Mouse (Mus musculus): ENCODE measurements around the gene Npas2. TPM values are rescaled to one million over a fixed set of nuclear protein-coding genes. Genes with fewer than 3 reads are reported as not detected.

The Npas2 gene
- polyA plus RNA-seq, 1 experiment from 2014 or later: 1.2 TPM

DNA sequence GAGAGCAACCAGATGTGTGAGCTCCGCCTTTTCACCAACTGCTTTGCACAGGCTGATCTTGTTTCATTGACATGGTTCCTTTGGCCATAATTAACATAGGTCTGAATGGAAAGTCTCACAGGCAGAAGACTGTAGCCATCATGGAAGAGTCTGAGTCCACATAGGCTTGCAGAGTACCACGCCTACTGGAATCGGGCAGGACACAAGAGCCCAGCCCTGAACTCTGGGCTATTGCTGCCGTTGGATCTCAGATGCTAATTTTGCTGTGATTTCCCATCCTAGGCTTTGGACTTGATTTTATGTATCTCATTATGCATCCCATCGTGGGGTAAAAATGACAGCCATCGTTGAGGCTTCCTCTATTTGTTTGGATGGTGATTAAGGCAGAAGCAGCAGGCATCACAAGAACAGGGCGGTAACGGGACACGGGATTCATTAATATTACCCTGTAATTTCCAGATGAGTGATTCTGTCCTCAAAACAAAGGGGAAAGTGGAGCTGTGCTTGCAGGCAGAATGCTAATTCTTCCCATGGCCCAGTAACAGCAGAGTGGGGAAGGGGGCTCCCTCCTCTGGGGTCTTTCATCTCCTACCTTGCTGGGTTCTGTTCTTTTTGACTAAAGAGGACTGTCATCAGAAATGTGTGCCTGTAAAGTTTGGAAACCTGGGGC, 73.4 kb downstream of the Npas2 start:
- Histone ChIP-seq H3K36me3 (ENCODE audit: control insufficient read depth, insufficient read depth, low read length) (no peaks in the 10 kb centered on the region), H3K9me3 (ENCODE audit: control insufficient read depth, low read length) (no peaks in the 10 kb centered on the region), H3K27ac (ENCODE audit: low read depth, low read length) (no peak overlapping the region), H3K9ac (ENCODE audit: low read depth, low read length) (no peak overlapping the region), H3K27me3 (replicated peaks; ENCODE audit: control insufficient read depth, insufficient read depth, low read length) (no peaks in the 10 kb centered on the region), H3K4me1 (ENCODE audit: control insufficient read depth, insufficient read depth, low read depth, low read length) (no peaks in the 10 kb centered on the region), H3K4me3 (ENCODE audit: low read length) (no peak overlapping the region), H3K4me2 (ENCODE audit: low read length) (no peak overlapping the region)
- WGBS: 51% methylated on average over 9 of the region's 9 CpGs
- no peak for ATAC-seq

DNA sequence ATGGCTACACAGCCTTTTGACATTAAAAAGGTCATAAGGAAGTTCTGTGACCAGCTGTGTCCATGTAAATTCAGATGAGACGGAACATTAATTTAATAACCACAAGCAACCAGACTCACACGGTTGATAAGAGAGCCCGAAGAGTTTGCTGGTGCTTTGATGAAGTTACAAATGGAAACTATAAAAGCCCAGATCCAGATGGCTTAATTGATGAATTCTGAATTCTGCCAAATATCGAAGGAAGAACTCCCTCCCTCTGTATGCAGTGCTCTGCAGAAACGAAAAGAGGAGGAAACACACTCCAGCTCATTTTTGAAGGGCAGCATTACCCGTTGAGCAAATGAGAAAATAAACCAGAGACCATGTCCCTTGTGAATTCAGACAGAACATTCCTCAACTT, 79.4 kb downstream of the Npas2 start:
- Histone ChIP-seq H3K4me2 (ENCODE audit: low read length) (no peak overlapping the region), H3K4me3 (ENCODE audit: low read length) (no peak overlapping the region), H3K9ac (ENCODE audit: low read depth, low read length) (no peak overlapping the region), H3K4me1 (ENCODE audit: control insufficient read depth, insufficient read depth, low read depth, low read length) (no peaks in the 10 kb centered on the region), H3K9me3 (ENCODE audit: control insufficient read depth, low read length) (no peaks in the 10 kb centered on the region), H3K27ac (ENCODE audit: low read depth, low read length) (no peak overlapping the region), H3K27me3 (replicated peaks; ENCODE audit: control insufficient read depth, insufficient read depth, low read length) (no peaks in the 10 kb centered on the region), H3K36me3 (ENCODE audit: control insufficient read depth, insufficient read depth, low read length) (no peaks in the 10 kb centered on the region)
- ATAC-seq: no peak
- WGBS: 68% methylated on average over 6 of the region's 6 CpGs

DNA sequence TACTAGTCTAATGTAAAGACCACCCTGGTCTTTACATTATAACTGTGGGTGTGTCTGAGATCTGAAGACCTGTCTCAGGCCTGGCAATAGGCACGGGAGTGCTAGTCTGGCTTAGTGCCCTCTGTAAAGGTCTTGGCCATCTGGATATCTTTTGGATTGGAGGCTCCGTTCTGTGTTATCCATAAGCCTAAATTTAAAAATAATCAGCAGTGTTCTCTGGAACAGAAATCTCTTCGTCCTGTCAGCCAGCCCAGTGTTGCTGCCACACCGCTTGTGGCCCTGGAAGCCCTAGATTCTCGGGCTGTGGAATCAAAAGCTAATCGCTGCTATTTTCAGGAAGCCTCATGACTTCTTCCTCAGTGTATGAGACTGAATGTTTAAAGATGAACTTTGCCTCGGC, 86.9 kb downstream of the Npas2 start:
- H3K9me3 ChIP-seq (ENCODE audit: control insufficient read depth, low read length): no peaks in the 10 kb centered on the region
- no peak overlapping the region for H3K9ac ChIP-seq (ENCODE audit: low read depth, low read length)
- H3K4me2 ChIP-seq (ENCODE audit: low read length): no peak overlapping the region
- H3K4me3 ChIP-seq (ENCODE audit: low read length): no peak overlapping the region
- no peaks in the 10 kb centered on the region for H3K36me3 ChIP-seq (ENCODE audit: control insufficient read depth, insufficient read depth, low read length)
- ATAC-seq: no peak
- WGBS: 93% methylated on average over 7 of the region's 7 CpGs
- H3K27ac ChIP-seq (ENCODE audit: low read depth, low read length): no peak overlapping the region
- no peaks in the 10 kb centered on the region for H3K4me1 ChIP-seq (ENCODE audit: control insufficient read depth, insufficient read depth, low read depth, low read length)
- no peaks in the 10 kb centered on the region for H3K27me3 ChIP-seq (replicated peaks; ENCODE audit: control insufficient read depth, insufficient read depth, low read length)

DNA sequence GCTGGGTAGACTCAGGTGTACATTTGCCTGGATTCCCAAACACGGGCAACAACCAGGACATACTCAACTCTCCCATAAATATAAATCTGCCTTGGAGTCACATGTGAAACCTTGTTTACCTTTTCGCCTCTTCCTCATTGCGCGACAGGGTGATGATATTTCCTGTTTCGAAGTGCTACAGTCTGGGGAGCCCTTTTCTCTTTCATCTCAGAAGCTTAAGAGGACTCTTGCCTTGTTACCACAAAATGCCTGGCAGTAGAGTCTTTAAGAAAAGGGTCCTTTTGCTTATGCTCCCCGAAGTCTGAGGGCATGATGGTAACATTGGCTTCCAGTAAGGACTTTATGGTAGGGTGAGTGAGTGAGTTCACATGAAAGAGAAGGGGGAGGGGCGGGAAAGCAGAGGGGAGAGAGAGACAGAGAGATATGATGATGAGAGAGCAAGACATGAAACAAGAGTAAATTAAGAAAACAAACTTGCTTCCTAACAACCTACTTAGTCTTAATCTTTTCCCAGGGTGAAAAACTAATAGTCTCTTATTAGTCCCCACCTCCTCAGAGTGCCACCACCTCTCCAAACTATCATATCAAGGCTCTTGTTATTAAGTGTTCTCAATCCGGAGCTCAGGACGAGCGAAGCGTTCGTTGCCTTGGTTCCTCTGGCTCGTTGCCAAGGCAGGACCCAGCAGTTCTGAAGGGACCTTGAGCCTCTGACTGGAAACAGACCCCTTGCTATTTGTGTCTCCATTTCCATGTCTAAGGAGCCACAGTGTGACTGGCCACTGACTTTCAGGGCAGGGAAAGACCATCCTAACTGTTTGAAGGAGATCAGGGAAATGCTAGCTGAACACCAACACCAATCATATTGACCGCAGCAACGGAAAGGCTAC, 87.7 kb downstream of the Npas2 start:
- H3K9me3 ChIP-seq (ENCODE audit: control insufficient read depth, low read length): no peaks in the 10 kb centered on the region
- no peak overlapping the region for H3K4me2 ChIP-seq (ENCODE audit: low read length)
- 68% methylated on average over 15 of the region's 15 CpGs for WGBS
- no peaks in the 10 kb centered on the region for H3K36me3 ChIP-seq (ENCODE audit: control insufficient read depth, insufficient read depth, low read length)
- no peak overlapping the region for H3K27ac ChIP-seq (ENCODE audit: low read depth, low read length)
- H3K9ac ChIP-seq (ENCODE audit: low read depth, low read length): no peak overlapping the region
- H3K4me1 ChIP-seq (ENCODE audit: control insufficient read depth, insufficient read depth, low read depth, low read length): no peaks in the 10 kb centered on the region
- ATAC-seq: no peak
- H3K4me3 ChIP-seq (ENCODE audit: low read length): no peak overlapping the region
- H3K27me3 ChIP-seq (replicated peaks; ENCODE audit: control insufficient read depth, insufficient read depth, low read length): no peaks in the 10 kb centered on the region

DNA sequence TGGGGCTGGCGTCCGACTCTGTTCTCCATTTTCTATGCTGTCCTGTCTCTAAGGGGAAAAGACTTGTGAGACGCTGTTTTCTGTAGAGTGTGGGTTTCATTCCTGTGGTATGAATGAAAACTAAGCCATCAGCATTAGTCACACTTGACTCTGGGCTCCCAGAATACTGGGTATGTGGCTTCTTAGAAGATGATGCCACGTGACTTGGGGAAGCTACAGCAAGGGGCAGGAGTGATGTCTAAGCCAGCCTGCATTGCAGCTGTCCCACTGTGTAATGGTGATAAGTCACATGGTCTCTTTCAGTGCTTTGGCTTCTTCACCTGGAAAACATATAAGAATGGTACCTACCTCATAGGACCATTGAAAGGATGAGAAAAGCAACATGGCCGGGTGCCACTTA, 88.4 kb downstream of the Npas2 start:
- Histone ChIP-seq H3K4me3 (ENCODE audit: low read length) (no peak overlapping the region), H3K4me2 (ENCODE audit: low read length) (no peak overlapping the region), H3K9ac (ENCODE audit: low read depth, low read length) (no peak overlapping the region), H3K27me3 (replicated peaks; ENCODE audit: control insufficient read depth, insufficient read depth, low read length) (no peaks in the 10 kb centered on the region), H3K36me3 (ENCODE audit: control insufficient read depth, insufficient read depth, low read length) (no peaks in the 10 kb centered on the region), H3K9me3 (ENCODE audit: control insufficient read depth, low read length) (no peaks in the 10 kb centered on the region), H3K4me1 (ENCODE audit: control insufficient read depth, insufficient read depth, low read depth, low read length) (no peaks in the 10 kb centered on the region), H3K27ac (ENCODE audit: low read depth, low read length) (no peak overlapping the region)
- no peak for ATAC-seq
- WGBS: 64% methylated on average over 5 of the region's 5 CpGs

DNA sequence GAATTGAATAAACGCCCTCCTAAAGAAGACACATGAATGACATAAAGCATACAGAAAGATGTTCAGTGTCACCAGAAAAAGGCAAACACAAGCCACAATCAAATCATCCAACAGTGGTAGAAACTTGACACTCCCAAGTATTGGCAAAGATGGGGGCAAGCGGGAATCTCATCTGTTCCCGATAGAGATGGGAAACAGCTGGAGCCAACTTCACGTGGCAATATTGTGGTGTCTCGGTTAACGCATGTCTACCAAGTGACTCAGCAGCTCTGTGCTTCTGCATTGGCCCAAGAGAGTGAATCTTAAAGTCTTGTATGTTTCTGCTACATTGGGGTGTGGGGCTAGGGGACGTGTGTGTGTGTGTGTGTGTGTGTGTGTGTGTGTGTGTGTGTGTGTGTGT, 89.8 kb downstream of the Npas2 start:
- WGBS: 87% methylated on average over 7 of the region's 7 CpGs
- no peaks in the 10 kb centered on the region for H3K4me1 ChIP-seq (ENCODE audit: control insufficient read depth, insufficient read depth, low read depth, low read length)
- H3K4me3 ChIP-seq (ENCODE audit: low read length): no peak overlapping the region
- H3K9me3 ChIP-seq (ENCODE audit: control insufficient read depth, low read length): no peaks in the 10 kb centered on the region
- ATAC-seq: no peak
- no peaks in the 10 kb centered on the region for H3K36me3 ChIP-seq (ENCODE audit: control insufficient read depth, insufficient read depth, low read length)
- H3K9ac ChIP-seq (ENCODE audit: low read depth, low read length): no peak overlapping the region
- no peak overlapping the region for H3K27ac ChIP-seq (ENCODE audit: low read depth, low read length)
- H3K4me2 ChIP-seq (ENCODE audit: low read length): no peak overlapping the region
- no peaks in the 10 kb centered on the region for H3K27me3 ChIP-seq (replicated peaks; ENCODE audit: control insufficient read depth, insufficient read depth, low read length)

DNA sequence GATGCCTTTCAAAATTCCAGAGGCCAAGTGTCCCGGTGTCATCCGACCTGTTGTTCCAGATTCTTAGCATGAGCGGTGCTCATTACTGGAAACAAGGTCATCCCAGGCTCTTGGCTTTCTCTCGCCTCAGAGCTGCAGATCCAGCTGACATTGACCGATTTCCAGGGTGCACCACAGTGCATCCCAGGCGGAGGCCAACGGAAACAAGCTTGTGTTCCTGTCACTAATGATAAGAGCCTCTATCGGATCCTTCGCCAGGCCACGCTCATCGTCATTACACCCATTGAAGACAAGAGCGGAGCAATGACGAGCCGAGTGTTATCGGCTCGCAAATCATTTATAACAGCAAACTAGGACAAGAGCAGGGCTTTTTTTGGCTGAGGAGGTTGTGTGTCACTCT, 91.3 kb downstream of the Npas2 start:
- Histone ChIP-seq H3K4me2 (ENCODE audit: low read length) (no peak overlapping the region), H3K4me3 (ENCODE audit: low read length) (no peak overlapping the region), H3K4me1 (ENCODE audit: control insufficient read depth, insufficient read depth, low read depth, low read length) (no peaks in the 10 kb centered on the region), H3K9me3 (ENCODE audit: control insufficient read depth, low read length) (no peaks in the 10 kb centered on the region), H3K9ac (ENCODE audit: low read depth, low read length) (no peak overlapping the region), H3K27me3 (replicated peaks; ENCODE audit: control insufficient read depth, insufficient read depth, low read length) (no peaks in the 10 kb centered on the region), H3K27ac (ENCODE audit: low read depth, low read length) (no peak overlapping the region), H3K36me3 (ENCODE audit: control insufficient read depth, insufficient read depth, low read length) (no peaks in the 10 kb centered on the region)
- 91% methylated on average over 16 of the region's 16 CpGs for WGBS
- no peak for ATAC-seq

DNA sequence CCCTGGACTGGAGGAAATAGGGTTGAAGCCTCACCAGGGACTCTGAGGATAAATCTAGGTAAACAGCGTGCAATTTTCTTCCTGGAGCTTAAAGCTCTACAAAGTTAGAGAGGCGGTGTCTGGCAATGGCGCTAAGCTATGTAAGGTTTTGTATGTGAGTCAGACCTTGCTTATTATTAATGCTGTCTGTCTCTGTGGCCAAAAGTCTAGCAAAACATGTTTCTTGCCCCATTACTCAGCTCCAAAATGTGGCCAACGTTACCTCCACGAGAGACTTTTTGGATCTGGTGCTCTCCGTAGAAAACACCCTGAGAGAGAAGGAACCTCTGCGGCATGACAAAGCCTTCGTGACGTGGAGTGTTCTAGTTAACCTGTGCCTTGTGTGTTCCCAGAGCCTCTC, 93.5 kb downstream of the Npas2 start:
- no peaks in the 10 kb centered on the region for H3K27me3 ChIP-seq (replicated peaks; ENCODE audit: control insufficient read depth, insufficient read depth, low read length)
- no peak overlapping the region for H3K4me3 ChIP-seq (ENCODE audit: low read length)
- H3K4me1 ChIP-seq (ENCODE audit: control insufficient read depth, insufficient read depth, low read depth, low read length): no peaks in the 10 kb centered on the region
- H3K4me2 ChIP-seq (ENCODE audit: low read length): no peak overlapping the region
- ATAC-seq: no peak
- no peaks in the 10 kb centered on the region for H3K9me3 ChIP-seq (ENCODE audit: control insufficient read depth, low read length)
- 95% methylated on average over 9 of the region's 9 CpGs for WGBS
- H3K27ac ChIP-seq (ENCODE audit: low read depth, low read length): no peak overlapping the region
- H3K36me3 ChIP-seq (ENCODE audit: control insufficient read depth, insufficient read depth, low read length): no peaks in the 10 kb centered on the region
- H3K9ac ChIP-seq (ENCODE audit: low read depth, low read length): no peak overlapping the region

DNA sequence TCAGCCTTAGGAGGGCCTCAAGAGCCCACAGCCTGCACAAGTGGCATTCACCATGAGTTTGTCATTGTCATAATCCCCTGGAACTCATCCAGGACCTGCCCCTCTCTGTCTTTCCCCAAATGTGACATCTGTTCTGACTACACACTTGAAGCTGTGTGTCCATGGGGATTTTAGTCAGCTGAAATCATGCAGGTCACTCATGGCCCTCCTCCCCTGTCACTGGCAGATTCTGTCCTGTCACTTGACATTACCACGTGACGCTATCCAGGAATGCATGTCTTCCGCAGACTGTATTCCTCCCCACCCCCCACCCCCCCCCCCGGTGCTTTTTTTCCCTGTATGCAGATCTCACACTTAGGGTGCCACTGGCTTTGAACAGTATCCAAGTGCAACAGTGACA, 94.3 kb downstream of the Npas2 start:
- H3K4me3 ChIP-seq (ENCODE audit: low read length): no peak overlapping the region
- no peak overlapping the region for H3K4me2 ChIP-seq (ENCODE audit: low read length)
- H3K27me3 ChIP-seq (replicated peaks; ENCODE audit: control insufficient read depth, insufficient read depth, low read length): no peaks in the 10 kb centered on the region
- H3K4me1 ChIP-seq (ENCODE audit: control insufficient read depth, insufficient read depth, low read depth, low read length): no peaks in the 10 kb centered on the region
- H3K27ac ChIP-seq (ENCODE audit: low read depth, low read length): no peak overlapping the region
- no peak for ATAC-seq
- WGBS: 71% methylated on average over 4 of the region's 4 CpGs
- no peak overlapping the region for H3K9ac ChIP-seq (ENCODE audit: low read depth, low read length)
- no peaks in the 10 kb centered on the region for H3K36me3 ChIP-seq (ENCODE audit: control insufficient read depth, insufficient read depth, low read length)
- H3K9me3 ChIP-seq (ENCODE audit: control insufficient read depth, low read length): no peaks in the 10 kb centered on the region

All from hindbrain, embryonic 16.5 days (tissue).